Mouse (Mus musculus): ENCODE measurements at regions not wholly inside any gene's neighbourhood (a gene's known extent, or its start where the extent isn't known, plus 50 kb on each side); places are given as distances from the start of the nearest gene placed in this dataset.

DNA sequence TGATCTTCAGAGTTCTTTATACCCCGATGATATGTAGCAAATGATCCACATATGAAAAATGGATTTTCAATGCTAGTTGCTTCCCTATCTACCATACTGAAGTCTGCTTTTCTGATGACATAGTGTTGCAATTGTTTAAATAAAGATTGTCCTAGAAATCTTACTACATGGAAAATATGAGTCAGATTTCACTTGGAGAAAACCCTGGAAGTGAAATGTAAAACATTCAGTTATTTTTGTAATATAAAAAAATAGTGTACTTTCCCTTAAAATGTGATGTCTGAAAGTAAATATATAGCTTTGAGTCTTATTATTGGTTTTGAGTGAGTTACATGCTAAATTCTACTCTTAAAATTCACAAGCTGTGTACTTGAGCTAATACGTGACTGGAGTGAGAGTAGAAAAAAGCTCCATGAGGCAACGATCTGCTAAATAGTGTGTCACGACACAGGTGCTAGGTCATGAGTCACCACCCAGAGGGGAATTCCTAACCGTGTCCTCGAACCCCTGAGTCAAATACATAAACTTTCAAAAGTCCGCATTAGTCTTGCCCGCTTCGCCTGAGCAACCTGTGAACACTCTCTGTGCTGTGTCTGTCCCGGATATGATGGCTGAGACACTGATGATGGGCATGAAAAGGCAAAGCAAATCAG, 430.5 kb downstream of the Hsfy2 start:
- no peak for DNase-seq

DNA sequence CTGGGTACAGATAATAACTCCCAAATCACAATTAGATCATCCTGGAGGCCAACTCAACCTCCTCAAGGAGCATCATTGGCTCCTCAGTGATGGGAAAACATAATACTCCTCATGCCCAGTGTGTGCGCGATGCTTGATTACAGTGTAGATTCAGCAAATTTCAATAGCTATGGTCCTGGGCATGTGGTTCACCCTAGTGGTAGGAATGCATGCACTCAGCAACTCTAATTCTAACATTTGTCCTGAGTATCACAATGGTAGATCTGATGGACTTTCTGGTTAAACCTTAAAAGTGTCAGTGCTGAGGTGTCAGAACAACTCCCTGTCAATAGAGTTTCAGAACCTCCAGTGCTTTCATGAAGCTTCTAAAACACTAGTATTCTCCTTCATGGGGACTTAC, 442.0 kb downstream of the Hsfy2 start:
- no peak for DNase-seq

DNA sequence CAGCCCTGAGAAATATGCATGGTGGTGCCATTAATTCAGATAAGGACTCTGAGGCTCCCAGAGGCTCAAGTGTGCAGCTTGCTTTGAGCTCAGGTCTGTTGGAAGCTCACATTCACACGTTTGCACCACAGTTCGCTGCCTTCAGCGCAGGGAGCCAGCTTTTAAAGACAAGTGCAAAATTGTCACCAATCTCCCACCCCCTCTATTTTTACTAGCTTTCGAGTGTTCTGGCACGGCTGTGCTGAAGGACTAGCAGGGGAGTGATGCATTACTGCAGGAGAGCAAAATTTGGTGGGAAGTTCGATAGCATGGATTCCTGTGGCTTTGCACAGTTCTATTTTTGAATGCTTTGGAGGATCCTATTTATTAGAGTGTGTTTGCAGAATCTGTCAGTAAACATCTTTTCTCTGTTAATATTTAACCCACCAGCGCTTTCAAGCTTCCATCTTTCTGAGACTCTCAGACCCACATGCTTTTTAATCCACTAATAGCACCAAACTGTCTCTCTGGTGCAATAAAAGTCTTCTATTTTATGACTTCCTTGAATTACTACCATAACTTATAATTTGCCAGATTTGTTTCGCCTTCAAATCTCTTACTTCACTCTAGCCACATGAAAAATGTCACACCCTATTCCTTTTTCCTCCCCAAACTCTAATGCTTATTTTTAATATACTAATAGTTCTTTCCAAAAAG, 453.6 kb downstream of the Hsfy2 start:
- DNase-seq = no peak

DNA sequence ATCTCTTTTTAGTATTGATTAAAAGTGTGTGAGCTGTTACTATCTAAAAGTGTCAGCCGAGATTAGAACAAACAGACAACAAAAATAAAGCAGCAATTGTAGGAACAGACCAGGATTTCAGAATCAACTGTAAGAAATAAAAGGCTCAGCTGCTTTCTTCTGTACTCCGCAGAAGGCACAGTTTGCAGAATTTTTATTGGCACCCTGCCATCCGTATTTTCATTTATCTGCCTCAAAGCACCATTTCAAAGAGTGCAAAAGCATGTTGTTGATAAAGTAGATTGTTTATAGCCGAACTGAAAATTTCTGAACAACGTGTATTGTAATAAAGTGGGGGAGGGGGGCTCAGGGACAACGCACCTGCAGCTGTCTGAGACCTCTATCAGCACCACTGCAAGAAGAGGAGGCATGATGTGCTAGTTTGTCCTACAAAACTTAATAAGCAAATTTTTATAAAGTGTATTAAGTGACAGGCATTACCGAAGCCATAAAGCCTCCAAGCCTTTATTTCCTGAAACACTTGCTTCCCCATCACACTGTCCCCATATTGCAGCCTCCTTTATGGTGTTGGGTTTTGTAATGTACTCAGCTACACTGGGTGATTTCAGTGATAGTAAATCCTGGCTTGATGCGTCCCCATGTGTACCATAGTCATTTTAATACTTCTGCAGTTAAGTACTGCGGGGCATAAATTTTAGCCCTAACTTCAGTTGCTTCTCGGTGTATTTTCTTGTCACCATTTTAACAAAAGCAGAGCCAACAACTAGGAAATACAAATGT, 457.8 kb downstream of the Hsfy2 start:
- no peak for DNase-seq

DNA sequence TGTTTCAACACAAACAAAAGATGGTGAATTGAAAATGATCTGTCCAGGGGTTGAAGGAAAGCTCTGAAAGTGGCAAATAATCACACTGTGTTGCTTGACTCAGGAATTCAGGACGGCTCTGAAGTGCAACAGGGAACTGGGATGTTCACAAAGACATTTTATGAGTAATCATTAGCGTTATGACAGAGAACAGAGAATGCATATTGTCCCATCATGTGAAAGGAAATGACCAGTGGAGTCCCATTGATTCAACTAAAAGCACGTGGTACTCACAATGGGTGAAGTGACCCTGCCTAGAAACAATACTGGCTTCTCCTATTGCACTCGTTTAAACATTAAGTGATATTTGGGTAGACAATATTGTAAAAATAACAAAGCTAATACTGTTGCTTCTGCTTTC, 466.1 kb downstream of the Hsfy2 start:
- DNase-seq = no peak

DNA sequence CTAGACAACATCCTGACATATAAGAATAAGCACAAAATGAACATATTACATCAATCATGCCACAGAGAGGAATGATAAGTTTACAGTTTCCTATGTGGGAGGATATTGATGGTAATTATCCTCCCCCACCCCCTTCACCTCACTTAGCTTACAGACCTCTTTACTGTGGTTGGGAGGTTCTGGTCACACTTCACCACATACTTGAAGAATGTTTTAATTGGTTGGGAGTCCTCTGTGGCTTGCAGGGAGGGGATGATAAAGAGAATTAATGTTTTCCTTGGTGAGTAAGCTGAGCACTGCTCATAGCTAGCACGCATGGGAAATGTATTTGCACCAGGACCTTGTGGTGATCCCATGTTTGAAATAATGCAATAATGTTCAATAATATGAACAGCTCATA, 468.5 kb downstream of the Hsfy2 start:
- DNase-seq = no peak

DNA sequence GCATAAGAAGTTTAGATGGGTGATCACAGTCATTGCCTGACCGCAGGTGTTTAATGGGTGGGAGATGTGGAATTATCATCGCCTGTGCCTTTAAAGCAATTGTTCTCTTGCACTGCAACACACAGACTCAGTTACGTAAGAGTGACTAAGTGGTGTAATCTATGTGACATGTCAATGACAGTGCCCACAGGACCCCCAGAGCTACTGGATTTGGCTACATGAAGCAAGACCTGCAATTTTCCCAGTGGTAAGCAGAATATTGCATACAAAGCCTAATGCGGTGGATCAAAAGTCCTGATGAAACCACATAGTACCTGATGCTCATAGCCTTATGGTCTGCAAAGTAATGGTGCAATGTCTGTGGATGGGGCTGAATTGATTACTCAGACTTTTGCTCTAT, 469.2 kb downstream of the Hsfy2 start:
- DNase-seq = no peak

DNA sequence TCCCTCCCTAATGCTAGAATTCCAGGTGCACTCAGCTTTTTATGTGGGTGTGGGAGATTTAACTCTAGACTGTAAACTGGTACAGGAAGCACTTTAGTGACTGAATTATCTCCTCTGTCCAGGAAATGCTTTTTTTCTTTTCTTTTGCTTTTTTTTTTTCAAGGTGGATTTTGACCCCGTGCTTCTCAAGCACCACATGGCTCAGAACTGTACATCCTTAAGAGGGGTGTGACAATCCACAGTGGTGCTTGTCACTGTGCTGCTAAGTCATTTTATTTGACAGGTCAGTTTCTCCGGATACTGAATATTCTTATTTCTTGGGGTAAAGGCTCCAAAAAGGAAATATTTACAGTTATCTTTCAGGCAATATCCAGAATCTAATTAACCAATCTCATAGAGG, 472.0 kb downstream of the Hsfy2 start:
- DNase-seq = no peak

DNA sequence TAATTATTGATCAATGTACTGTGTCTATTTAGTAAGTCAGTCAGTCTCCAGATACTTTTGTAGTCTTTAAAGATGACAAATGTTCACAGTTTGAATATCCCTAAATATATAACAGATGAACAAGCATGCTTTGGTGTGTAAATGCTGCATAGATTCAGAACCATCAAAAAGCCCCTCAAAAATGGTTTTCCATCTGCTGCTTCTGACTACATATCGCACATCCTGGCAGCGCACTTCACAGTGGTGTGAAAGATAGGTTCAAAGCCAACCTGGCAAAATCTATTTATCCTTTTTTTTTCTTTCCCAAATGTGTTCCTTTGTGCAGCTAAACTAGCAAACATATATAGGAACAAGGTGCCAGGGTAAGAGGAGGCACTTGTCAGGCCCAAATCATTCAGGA, 472.9 kb downstream of the Hsfy2 start:
- DNase-seq = no peak

DNA sequence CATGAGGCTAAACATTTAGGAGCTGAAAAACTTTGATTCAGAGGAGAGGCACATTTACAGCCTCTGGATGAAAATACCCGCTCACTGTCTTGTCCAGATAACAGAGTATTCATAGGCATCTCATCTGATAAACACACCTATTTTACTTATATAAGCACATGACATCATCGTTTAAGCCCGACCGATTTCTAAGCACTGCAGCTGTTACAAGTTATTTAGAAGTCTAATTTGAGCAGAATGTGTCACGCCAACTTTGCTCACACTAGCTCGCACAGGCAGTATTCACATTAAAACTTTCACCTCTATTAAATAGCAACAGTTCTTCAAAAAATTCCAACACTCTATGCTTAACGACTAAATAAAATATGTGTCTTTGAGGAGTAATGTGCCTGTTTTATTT, 506.3 kb downstream of the Hsfy2 start:
- no peak for DNase-seq

DNA sequence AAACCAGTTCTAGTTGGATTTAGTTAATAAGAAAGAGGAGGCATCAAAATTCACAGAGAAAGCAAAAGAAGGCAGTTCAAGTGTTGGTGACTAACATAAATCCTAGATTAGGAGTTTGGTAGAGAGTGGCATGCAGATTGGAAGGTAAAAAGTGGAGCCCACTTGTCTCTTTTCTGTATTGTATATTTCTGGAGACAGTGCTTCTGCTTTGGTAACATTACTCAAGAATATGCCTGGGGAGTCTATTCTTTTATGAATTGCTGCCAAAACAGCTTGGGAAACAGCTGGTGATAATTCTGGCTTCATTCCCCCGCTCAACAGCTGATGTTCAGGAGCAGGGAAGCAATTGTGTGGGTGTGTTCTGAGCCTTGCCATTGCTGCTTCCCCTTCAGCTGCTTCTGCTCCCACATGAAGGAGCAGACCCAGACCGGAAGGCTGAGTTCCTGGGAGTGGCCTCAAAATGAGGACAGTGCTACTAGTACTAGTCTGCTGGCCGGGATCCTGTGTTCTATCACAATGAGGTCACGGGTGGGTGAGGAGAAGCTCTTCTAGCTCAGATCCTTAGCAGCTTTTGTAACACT, 547.9 kb downstream of the Hsfy2 start:
- peak; percentile 3 for DNase-seq

DNA sequence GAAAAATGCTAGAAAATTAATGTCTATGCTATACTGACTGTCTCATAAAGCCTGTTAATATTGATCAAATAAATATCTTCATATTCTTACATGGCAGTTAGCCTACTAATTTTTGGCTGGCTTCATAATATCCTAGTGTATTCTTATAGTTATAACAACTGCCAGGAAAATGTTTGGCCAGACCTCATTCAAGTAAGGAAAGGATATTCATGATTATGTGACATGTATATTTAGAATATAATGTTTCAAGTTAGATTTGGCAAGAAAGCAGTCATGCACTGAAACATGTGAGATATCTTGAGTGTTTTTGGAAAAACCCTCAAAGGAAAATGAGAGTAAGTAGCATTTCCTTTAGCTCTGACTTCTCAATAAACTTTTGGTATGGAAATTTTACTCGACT, 548.9 kb downstream of the Hsfy2 start:
- no peak for DNase-seq

DNA sequence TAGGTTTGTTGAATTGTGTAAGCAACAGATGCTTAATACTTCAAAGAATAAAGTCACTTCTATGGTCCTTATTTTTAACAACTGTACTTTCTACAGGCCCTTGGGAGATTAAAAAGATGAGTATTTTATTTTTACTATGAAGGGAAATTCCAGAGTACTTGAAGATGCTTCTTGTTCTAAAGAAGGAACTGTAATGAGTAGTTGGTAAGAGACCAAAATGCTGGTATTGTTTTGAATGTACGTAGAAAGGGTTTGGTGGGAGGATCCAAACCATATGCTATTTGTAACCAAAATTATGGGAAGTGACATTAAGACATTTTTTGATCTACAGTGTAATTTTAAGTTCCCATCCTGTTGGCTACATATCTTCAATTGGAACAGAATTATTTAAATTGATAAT, 560.5 kb downstream of the Hsfy2 start:
- no peak for DNase-seq

DNA sequence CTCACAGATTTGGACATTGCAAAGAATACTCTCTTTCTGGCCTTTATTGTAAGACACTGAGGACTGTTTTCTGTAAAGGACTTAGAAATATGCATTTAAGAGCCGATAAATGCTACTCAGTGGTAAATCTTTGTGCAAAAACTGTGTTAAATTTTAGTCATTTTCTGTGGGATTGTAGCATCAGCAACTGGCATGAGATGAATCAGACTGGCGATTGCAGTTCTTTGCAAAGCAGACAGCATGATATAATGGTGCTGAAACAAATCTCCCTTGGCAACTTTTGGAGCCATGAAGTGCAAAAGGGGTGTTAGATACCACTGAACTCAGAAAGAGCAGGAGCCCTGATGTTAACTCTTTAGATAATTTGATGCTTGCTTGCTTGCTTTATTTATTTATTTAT, 565.0 kb downstream of the Hsfy2 start:
- DNase-seq = no peak

DNA sequence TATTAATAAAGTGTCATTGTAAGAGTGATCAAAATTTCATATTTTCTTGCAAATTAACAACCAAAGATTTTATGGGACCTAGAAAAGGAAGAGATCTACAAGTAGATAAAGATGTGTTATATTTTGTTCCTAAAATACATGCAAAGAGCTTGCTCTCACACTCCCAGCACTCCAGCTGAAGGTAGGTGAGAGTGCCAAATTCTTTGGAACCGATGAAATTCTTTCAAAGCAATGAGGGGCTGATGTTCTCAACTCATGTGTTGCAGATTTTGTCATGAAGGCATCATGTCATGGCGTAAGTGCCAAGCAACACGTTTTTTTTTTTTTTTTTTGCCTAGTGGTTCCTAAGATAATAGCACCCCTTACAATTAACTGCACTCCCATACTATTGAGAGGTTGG, 573.8 kb downstream of the Hsfy2 start:
- DNase-seq = no peak

Measured in adrenal gland, postnatal 25 days (tissue).